Mouse (Mus musculus): ENCODE measurements around the gene Ifnlr1.

- no peak for TF ChIP-seq EP300 (IDR thresholded peaks at IDR 0.05; ENCODE audit: insufficient read depth, low read depth, low read length)
- TF ChIP-seq CTCF (IDR thresholded peaks at IDR 0.05), result no peak
Measured at GRCm38 (mm10) chr4:135685906-135686567, at the start of gene Ifnlr1.

All from heart, adult 2 months (tissue).